ENCODE assay signal across 13 mouse cellular contexts in the genomic region with DNA sequence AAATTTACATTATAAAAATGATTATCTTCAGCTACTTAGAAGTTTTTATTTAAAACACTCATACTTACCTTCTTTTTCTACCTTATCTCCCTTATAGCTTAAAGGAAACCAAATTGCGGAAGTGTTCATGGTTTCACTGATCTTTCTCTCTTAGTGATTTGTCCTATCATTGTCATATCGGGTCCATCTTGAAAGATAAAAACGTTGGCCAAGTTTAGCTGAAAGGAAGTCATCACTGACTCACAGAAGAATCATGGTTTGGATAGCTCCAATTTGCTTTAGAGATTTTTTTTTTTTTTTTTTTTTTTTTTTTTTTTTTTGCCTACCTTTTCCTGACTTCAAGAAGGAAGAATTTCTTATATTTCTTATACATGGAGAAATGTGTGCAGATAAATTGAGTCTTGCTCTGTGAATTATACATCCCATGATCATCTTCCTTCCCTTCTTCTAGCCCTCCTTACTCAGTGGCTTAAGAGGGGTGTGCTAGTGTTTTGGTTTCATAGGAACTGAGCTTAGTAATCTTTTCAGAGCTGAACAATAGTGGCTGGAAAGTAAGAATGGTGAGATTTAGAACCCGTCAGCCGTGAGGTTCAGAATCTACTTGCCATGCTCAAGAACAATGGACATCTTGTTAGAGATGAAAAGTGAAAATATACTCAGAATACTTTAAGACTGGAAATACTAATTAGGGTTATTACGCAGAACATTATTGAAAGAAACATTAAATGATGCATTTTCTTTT.
"Had no signal": no experiment of that assay in that cellular context is flagged by ENCODE, and none has a peak within 500 bp of the region (broad histone marks: within the 10 kb centered on the region; RNA-seq: fewer than 3 reads in every experiment).

No protein-coding gene starts in this region.

- H3K4me1 ChIP-seq: limb, embryonic 13.5 days; liver, embryonic 15.5 days; midbrain, embryonic 10.5 days; neural tube, embryonic 12.5 days had no signal

- H3K27me3 ChIP-seq: limb, embryonic 13.5 days; liver, embryonic 15.5 days; neural tube, embryonic 12.5 days had no signal

- H3K4me2 ChIP-seq: limb, embryonic 13.5 days; liver, embryonic 15.5 days; neural tube, embryonic 12.5 days had no signal

- H3K9ac ChIP-seq: limb, embryonic 13.5 days; liver, embryonic 15.5 days; neural tube, embryonic 12.5 days had no signal

- ATAC-seq: midbrain, embryonic 16.5 days had no signal

- H3K9me3 ChIP-seq: limb, embryonic 13.5 days; liver, embryonic 15.5 days; midbrain, embryonic 10.5 days; neural tube, embryonic 12.5 days had no signal

- H3K36me3 ChIP-seq: limb, embryonic 13.5 days; liver, embryonic 15.5 days; midbrain, embryonic 10.5 days; neural tube, embryonic 12.5 days had no signal

- H3K4me3 ChIP-seq: layer of hippocampus, adult 2 months; limb, embryonic 13.5 days; liver, embryonic 15.5 days; midbrain, embryonic 10.5 days; neural tube, embryonic 12.5 days had no signal

- DNase-seq: kidney, adult 9 months; kidney, postnatal 10 days; kidney, postnatal 4 days; left cerebral cortex, postnatal 4 days; lung, adult 2 months; thymus, postnatal 4 days had no signal

- H3K27ac ChIP-seq: layer of hippocampus, adult 2 months; limb, embryonic 13.5 days; liver, embryonic 15.5 days; midbrain, embryonic 10.5 days; neural tube, embryonic 12.5 days; stomach, postnatal 0 days had no signal
